Mouse (Mus musculus) layer of hippocampus, postnatal 36 days (tissue): ENCODE data around the gene Gna13. TPM values are rescaled to one million over a fixed set of nuclear protein-coding genes. Genes with fewer than 3 reads are reported as not detected.

Source experiments
- DNase-seq, 2 experiments: peaks; one replicate each; pipeline ENCODE4 v3.0.0; 2022
- total RNA-seq, 2 experiments: library from RNA; stranded (reverse); gene quantifications; 2 replicates each; pipeline ENCODE4 v1.2.3; 2021

The Gna13 gene
- total RNA-seq, 2 experiments from 2014 or later = 53.5 to 54.8 TPM

- DNase-seq = peak; percentile 98
These were observed 63.0 kb downstream of the Gna13 start, which contains the start of gene Amz2 for GRCm38 (mm10) chr11:109425392-109426271. Gene Amz2, plus strand, starts transcription at chr11:109425946.

- DNase-seq = no peak
These were observed 63.6 kb downstream of the Gna13 start for GRCm38 (mm10) chr11:109426272-109426586.

GRCm38 (mm10) chr11:109427353-109427752 is 64.7 kb downstream of the Gna13 start:
- no peak for DNase-seq

GRCm38 (mm10) chr11:109434233-109434798 is 71.7 kb downstream of the Gna13 start:
- DNase-seq = no peak

GRCm38 (mm10) chr11:109436889-109437288 is 74.3 kb downstream of the Gna13 start:
- no peak for DNase-seq

GRCm38 (mm10) chr11:109439209-109439608 is 76.6 kb downstream of the Gna13 start:
- no peak for DNase-seq

- peak; percentile 30 to 47 for DNase-seq
These were observed 77.3 kb downstream of the Gna13 start for GRCm38 (mm10) chr11:109439829-109440340.

GRCm38 (mm10) chr11:109440641-109441040 is 78.0 kb downstream of the Gna13 start:
- DNase-seq = no peak

GRCm38 (mm10) chr11:109441119-109441518 is 78.5 kb downstream of the Gna13 start:
- no peak for DNase-seq

- no peak for DNase-seq
These were observed 79.6 kb downstream of the Gna13 start for GRCm38 (mm10) chr11:109442166-109442730.

GRCm38 (mm10) chr11:109443468-109444263 is 81.0 kb downstream of the Gna13 start:
- DNase-seq = no peak

- DNase-seq = no peak
These were observed 82.0 kb downstream of the Gna13 start for GRCm38 (mm10) chr11:109444600-109444999.

- DNase-seq = no peak
These were observed 82.9 kb downstream of the Gna13 start for GRCm38 (mm10) chr11:109445438-109446035.

Other genes with a start within 250 kb of the Gna13 start
- gene E030025P04Rik, start 218.5 kb upstream of the Gna13 start, total RNA-seq = not detected
- 10 to 100 TPM; 12.8 to 15.0 TPM for gene Rgs9, start 64.7 kb upstream of the Gna13 start, total RNA-seq
- not detected for gene 9930022D16Rik, start 51.1 kb downstream of the Gna13 start, total RNA-seq
- gene Amz2, start 63.1 kb downstream of the Gna13 start, total RNA-seq = 10 to 100 TPM; 60.4 to 60.6 TPM
- 10 to 100 TPM in 1 of 2 experiments, 1 to 10 TPM in 1; 9.6 to 12.2 TPM for gene Arsg, start 110.5 kb downstream of the Gna13 start, total RNA-seq
- gene Slc16a6, start 110.8 kb downstream of the Gna13 start, total RNA-seq = 1 to 10 TPM; 5.2 to 6.2 TPM
- gene Wipi1, start 249.1 kb downstream of the Gna13 start, total RNA-seq = 10 to 100 TPM; 22.4 to 23.5 TPM